Mouse (Mus musculus) right cerebral cortex, postnatal 14 days (tissue): ENCODE results near the gene Inpp4b.

Source experiments
- DNase-seq: peaks from one replicate; pipeline ENCODE4 v3.0.0; 2022

The Inpp4b gene

GRCm38 (mm10) chr8:81736103-81736502 is 393.7 kb downstream of the Inpp4b start:
- no peak for DNase-seq

GRCm38 (mm10) chr8:81742588-81742987 is 400.2 kb downstream of the Inpp4b start:
- no peak for DNase-seq

GRCm38 (mm10) chr8:81743040-81743439 is 400.7 kb downstream of the Inpp4b start:
- DNase-seq: no peak

GRCm38 (mm10) chr8:81745439-81745838 is 403.1 kb downstream of the Inpp4b start:
- DNase-seq: no peak

GRCm38 (mm10) chr8:81751159-81751558 is 408.8 kb downstream of the Inpp4b start:
- DNase-seq: no peak

GRCm38 (mm10) chr8:81756663-81757062 is 414.3 kb downstream of the Inpp4b start:
- no peak for DNase-seq

GRCm38 (mm10) chr8:81757580-81758144 is 415.3 kb downstream of the Inpp4b start:
- DNase-seq: no peak

- DNase-seq: no peak
Observed at GRCm38 (mm10) chr8:81761466-81761865, 419.1 kb downstream of the Inpp4b start.

- no peak for DNase-seq
Observed at GRCm38 (mm10) chr8:81766033-81766432, 423.7 kb downstream of the Inpp4b start.

- DNase-seq: no peak
Observed at GRCm38 (mm10) chr8:81767411-81768312, 425.3 kb downstream of the Inpp4b start.

GRCm38 (mm10) chr8:81768313-81768675 is 425.9 kb downstream of the Inpp4b start:
- no peak for DNase-seq

GRCm38 (mm10) chr8:81768731-81769445 is 426.5 kb downstream of the Inpp4b start:
- DNase-seq: no peak

- DNase-seq: no peak
Observed at GRCm38 (mm10) chr8:81770603-81771276, 428.4 kb downstream of the Inpp4b start.

GRCm38 (mm10) chr8:81772855-81773254 is 430.5 kb downstream of the Inpp4b start:
- DNase-seq: no peak

GRCm38 (mm10) chr8:81773305-81773965 is 431.1 kb downstream of the Inpp4b start:
- DNase-seq: no peak

GRCm38 (mm10) chr8:81774010-81774409 is 431.7 kb downstream of the Inpp4b start:
- DNase-seq: no peak

GRCm38 (mm10) chr8:81774454-81774853 is 432.1 kb downstream of the Inpp4b start:
- DNase-seq: no peak

- DNase-seq: no peak
Observed at GRCm38 (mm10) chr8:81776516-81777237, 434.3 kb downstream of the Inpp4b start.

GRCm38 (mm10) chr8:81777704-81778103 is 435.3 kb downstream of the Inpp4b start:
- no peak for DNase-seq

GRCm38 (mm10) chr8:81779440-81779839 is 437.1 kb downstream of the Inpp4b start:
- DNase-seq: no peak

- DNase-seq: no peak
Observed at GRCm38 (mm10) chr8:81780166-81780565, 437.8 kb downstream of the Inpp4b start.
